Mouse (Mus musculus) MEL (cell line): ENCODE results near the gene Nsun2. TPM values are rescaled to one million over a fixed set of nuclear protein-coding genes. Genes with fewer than 3 reads are reported as not detected.

Experiments
- DNase-seq: peaks from one replicate; pipeline ENCODE4 v3.0.0; 2011; ENCODE audit warnings: low read depth, low spot score
- H3K27ac ChIP-seq: 2 replicates; pipeline ENCODE4 v1.5.1; 2012; ENCODE audit warnings: low read depth, mild to moderate bottlenecking, control low read depth, low read length, moderate library complexity; ENCODE audit not compliant: control insufficient read depth
- H3K27me3 ChIP-seq, 2 experiments: fragments of 150-350 bp in 1 of 2; sonication (generic) in 1 of 2; 2 replicates each; pipeline ENCODE4 v1.6.1; 2012; ENCODE audit warnings: low read length in 2 of 2, mild to moderate bottlenecking in 2 of 2, improper control_type of control experiment in 1 of 2, moderate library complexity in 1 of 2; ENCODE audit not compliant: insufficient read depth in 2 of 2, control insufficient read depth in 1 of 2
- H3K36me3 ChIP-seq, 2 experiments: 2 replicates each; pipeline ENCODE4 v1.6.1; 2012 to 2014; ENCODE audit warnings: low read length in 2 of 2, improper control_type of control experiment in 1 of 2, inconsistent platforms in 1 of 2, mild to moderate bottlenecking in 1 of 2; ENCODE audit not compliant: insufficient read depth in 2 of 2, control insufficient read depth in 1 of 2
- H3K4me1 ChIP-seq, 2 experiments: fragments of 150-350 bp in 1 of 2; sonication (generic) in 1 of 2; 2 replicates each; pipeline ENCODE4 v1.6.1; 2012; ENCODE audit warnings: low read length in 2 of 2, improper control_type of control experiment in 1 of 2, mild to moderate bottlenecking in 1 of 2; ENCODE audit not compliant: insufficient read depth in 2 of 2, control insufficient read depth in 1 of 2
- H3K4me3 ChIP-seq, 2 experiments: fragments of 150-350 bp in 1 of 2; sonication (generic) in 1 of 2; 2 replicates each; pipeline ENCODE4 v1.5.1; 2012; ENCODE audit warnings: low read depth in 2 of 2, low read length in 2 of 2, mild to moderate bottlenecking in 2 of 2, moderate library complexity in 2 of 2, control low read depth in 1 of 2, improper control_type of control experiment in 1 of 2; ENCODE audit not compliant: control insufficient read depth in 1 of 2, insufficient read depth in 1 of 2
- H3K79me2 ChIP-seq: 2 replicates; pipeline ENCODE4 v1.6.1; 2012; ENCODE audit warnings: mild to moderate bottlenecking, low read length, moderate library complexity; ENCODE audit not compliant: control insufficient read depth, poor library complexity, insufficient read depth
- H3K9ac ChIP-seq: 2 replicates; pipeline ENCODE4 v1.6.1; 2012; ENCODE audit warnings: low read depth, mild to moderate bottlenecking, control low read depth, low read length, moderate library complexity; ENCODE audit not compliant: control insufficient read depth, poor library complexity, severe bottlenecking
- H3K9me3 ChIP-seq: fragments of 150-350 bp; sonication (generic); replicated peaks from 2 replicates; pipeline ENCODE4 v1.6.1; 2012; ENCODE audit warnings: mild to moderate bottlenecking, low read length, improper control_type of control experiment, moderate library complexity; ENCODE audit not compliant: insufficient read depth
- CHD1 ChIP-seq: IDR thresholded peaks from 2 replicates; pipeline ENCODE4 v1.6.1; 2012; ENCODE audit warnings: low read depth, mild to moderate bottlenecking, inconsistent platforms, low read length, improper control_type of control experiment
- CTCF ChIP-seq, 3 experiments: IDR thresholded peaks in 2 of 3; conservative IDR thresholded peaks in 1 of 3; 2 replicates each; pipeline ENCODE4 v1.5.1; 2011 to 2012; ENCODE audit warnings: low read length in 3 of 3, low read depth in 2 of 3, mild to moderate bottlenecking in 2 of 3, improper control_type of control experiment in 1 of 3, inconsistent platforms in 1 of 3, mixed read lengths in 1 of 3, moderate library complexity in 1 of 3; ENCODE audit not compliant: control insufficient read depth in 1 of 3, insufficient read depth in 1 of 3, poor library complexity in 1 of 3, severe bottlenecking in 1 of 3
- ELF1 ChIP-seq: IDR thresholded peaks from 2 replicates; pipeline ENCODE4 v1.6.1; 2014; ENCODE audit warnings: low read depth, mild to moderate bottlenecking, inconsistent platforms, low read length, improper control_type of control experiment, moderate library complexity
- HCFC1 ChIP-seq: IDR thresholded peaks from 2 replicates; pipeline ENCODE4 v1.6.1; 2012; ENCODE audit warnings: low read depth, mild to moderate bottlenecking, inconsistent platforms, low read length, improper control_type of control experiment, moderate library complexity
- KAT2A ChIP-seq: conservative IDR thresholded peaks from 2 replicates; pipeline ENCODE4 v1.6.1; 2012; ENCODE audit warnings: low read depth, low read length, improper control_type of control experiment, inconsistent platforms
- MAX ChIP-seq: IDR thresholded peaks from 2 replicates; pipeline ENCODE4 v1.6.1; 2011; ENCODE audit warnings: low read length, improper control_type of control experiment
- MAZ ChIP-seq: IDR thresholded peaks from 2 replicates; pipeline ENCODE4 v1.6.1; 2012; ENCODE audit warnings: low read depth, mild to moderate bottlenecking, inconsistent platforms, low read length, improper control_type of control experiment
- MXI1 ChIP-seq: IDR thresholded peaks from 2 replicates; pipeline ENCODE4 v1.6.1; 2011; ENCODE audit warnings: mild to moderate bottlenecking, low read depth, low read length, improper control_type of control experiment
- MYC ChIP-seq: IDR thresholded peaks from 2 replicates; pipeline ENCODE4 v1.6.1; 2011; ENCODE audit warnings: low read depth, mild to moderate bottlenecking, low read length, improper control_type of control experiment, moderate library complexity
- NELFE ChIP-seq: IDR thresholded peaks from 2 replicates; pipeline ENCODE4 v1.6.1; 2011; ENCODE audit warnings: low read depth, low read length, improper control_type of control experiment
- NRF1 ChIP-seq: IDR thresholded peaks from 2 replicates; pipeline ENCODE4 v1.6.1; 2014; ENCODE audit warnings: low read depth, mild to moderate bottlenecking, inconsistent platforms, low read length, improper control_type of control experiment, moderate library complexity; ENCODE audit not compliant: poor library complexity, insufficient read depth, severe bottlenecking
- POLR2A ChIP-seq, 2 experiments: IDR thresholded peaks; 2 replicates each; pipeline ENCODE4 v1.6.1; 2011 to 2012; ENCODE audit warnings: low read length in 2 of 2, mild to moderate bottlenecking in 2 of 2, control low read depth in 1 of 2, improper control_type of control experiment in 1 of 2, low read depth in 1 of 2, moderate library complexity in 1 of 2; ENCODE audit not compliant: control insufficient read depth in 1 of 2, insufficient read depth in 1 of 2, poor library complexity in 1 of 2
- POLR2AphosphoS2 ChIP-seq: IDR thresholded peaks from 2 replicates; pipeline ENCODE4 v1.6.1; 2011; ENCODE audit warnings: low read length, improper control_type of control experiment
- SIN3A ChIP-seq: IDR thresholded peaks from 2 replicates; pipeline ENCODE4 v1.6.1; 2012; ENCODE audit warnings: low read length, improper control_type of control experiment, inconsistent platforms
- SMC3 ChIP-seq: IDR thresholded peaks from 2 replicates; pipeline ENCODE4 v1.6.1; 2011; ENCODE audit warnings: low read depth, low read length, improper control_type of control experiment
- TBP ChIP-seq: IDR thresholded peaks from 2 replicates; pipeline ENCODE4 v1.8.0; 2011; ENCODE audit warnings: low read depth, low read length, improper control_type of control experiment
- TCF12 ChIP-seq: IDR thresholded peaks from 2 replicates; pipeline ENCODE4 v1.6.1; 2014; ENCODE audit warnings: low read depth, mild to moderate bottlenecking, inconsistent platforms, low read length, improper control_type of control experiment, moderate library complexity
- USF1 ChIP-seq: IDR thresholded peaks from 2 replicates; pipeline ENCODE4 v1.6.1; 2014; ENCODE audit warnings: low read depth, mild to moderate bottlenecking, inconsistent platforms, low read length, improper control_type of control experiment, moderate library complexity
- ZMIZ1 ChIP-seq: IDR thresholded peaks from 2 replicates; pipeline ENCODE4 v1.6.1; 2012; ENCODE audit warnings: low read depth, mild to moderate bottlenecking, inconsistent platforms, low read length, improper control_type of control experiment, moderate library complexity
- polyA plus RNA-seq, 2 experiments: library from polyadenylated mRNA; stranded (reverse) in 1 of 2; unstranded in 1 of 2; fragments of >175 nt in 1 of 2; fragments of >200 nt in 1 of 2; gene quantifications; 2 replicates each; pipeline versions ENCODE4 v1.2.1 to v1.2.4; 2012; ENCODE audit warnings: low replicate concordance in 2 of 2, low read depth in 1 of 2; ENCODE audit not compliant: insufficient read length in 2 of 2, insufficient read depth in 1 of 2, missing spikeins in 1 of 2
- total RNA-seq: library from RNA; depleted of rRNA; stranded (reverse); fragments of 300-350 nt; gene quantifications from 2 replicates; pipeline ENCODE4 v1.2.3, GENCODE M21; 2012

Nsun2 gene
- total and polyA plus RNA-seq, 3 experiments, result 277 to 303 (median 302) TPM

- Histone ChIP-seq H3K4me3 (peak within 1 kb of the TSS; percentile 94 to 97), H3K27ac (peak within 1 kb of the TSS; percentile 67), H3K27me3 (no peaks in the 10 kb centered on the region), H3K4me1 (peaks cover 6 to 38% of the 10 kb centered on the region in 2 experiments), H3K79me2 (peaks cover 33% of the 10 kb centered on the region), H3K36me3 (peaks cover 18 to 46% of the 10 kb centered on the region in 2 experiments), H3K9me3 (no peaks in the 10 kb centered on the region), H3K9ac (peak within 1 kb of the TSS; percentile 87)
- peak; percentile 99 for DNase-seq
- TF ChIP-seq MYC, result peak; percentile 99
- no peak for TF ChIP-seq ZMIZ1
- TF ChIP-seq SMC3, result no peak
- peak; percentile 92 for TF ChIP-seq HCFC1
- peak; percentile 56; the same call in 1 of the 2 replicates for TF ChIP-seq TCF12
- peak; percentile 74 for TF ChIP-seq NELFE
- TF ChIP-seq MAX, result peak; percentile 100
- no peak for TF ChIP-seq USF1
- no peak for TF ChIP-seq CHD1
- peak; percentile 39; the same call in 1 of the 2 replicates for TF ChIP-seq POLR2AphosphoS2
- TF ChIP-seq SIN3A, result peak; percentile 97
- peak; percentile 63; the same call in 1 of the 2 replicates for TF ChIP-seq MAZ
- TF ChIP-seq TBP, result peak; percentile 87
- TF ChIP-seq MXI1, result peak; percentile 99
- TF ChIP-seq KAT2A, result 0 out of 2 replicates have a peak, but pooled peaks have one; percentile 69
- TF ChIP-seq POLR2A (IDR thresholded peaks at IDR 0.05; ENCODE audit: control insufficient read depth in 1 of 2, insufficient read depth in 1 of 2, low read depth in 1 of 2, low read length in 2 of 2, poor library complexity in 1 of 2), result peak; percentile 75 to 86; a peak in 3 of 4 replicates
- TF ChIP-seq ELF1, result peak; percentile 91
- TF ChIP-seq NRF1, result peak; percentile 94
- TF ChIP-seq CTCF (IDR thresholded peaks at IDR 0.05 in 2 of 3, conservative IDR thresholded peaks at IDR 0.05 in 1 of 3; ENCODE audit: control insufficient read depth in 1 of 3, insufficient read depth in 1 of 3, low read depth in 2 of 3, low read length in 3 of 3, poor library complexity in 1 of 3, severe bottlenecking in 1 of 3), result peak in 1 of 3 experiments; percentile 22; a peak in 1 of 6 replicates
Measured at GRCm38 (mm10) chr13:69611398-69612174, 78.0 kb downstream of the Nsun2 start, which contains the start of gene Srd5a1. TSS of gene Srd5a1 (minus strand) at chr13:69611442.

- Histone ChIP-seq H3K9me3 (no peaks in the 10 kb centered on the region), H3K79me2 (peaks cover 37% of the 10 kb centered on the region), H3K27me3 (no peaks in the 10 kb centered on the region), H3K4me1 (peaks cover 6 to 39% of the 10 kb centered on the region in 2 experiments), H3K27ac (peak overlapping the region; percentile 20), H3K4me3 (peak overlapping the region; percentile 94 to 97), H3K36me3 (peaks cover 19 to 47% of the 10 kb centered on the region in 2 experiments), H3K9ac (peak overlapping the region; percentile 87)
- TF ChIP-seq MYC (peak; percentile 15; the same call in 1 of the 2 replicates), MAZ (no peak)
- peak; percentile 46 for DNase-seq
Measured at GRCm38 (mm10) chr13:69612175-69612544, 78.6 kb downstream of the Nsun2 start.
